Comparison of ENCODE assay signal across 26 mouse cellular contexts in genomic region chr11:53618619-53619198, GRCm38 (mm10). TPM values are rescaled to one million over a fixed set of nuclear protein-coding genes. Genes with fewer than 3 reads are reported as not detected.
"Had no signal": no experiment of that assay in that cellular context is flagged by ENCODE, and none has a peak within 500 bp of the region (broad histone marks: within the 10 kb centered on the region; RNA-seq: fewer than 3 reads in every experiment).

Gene Il4 (minus strand): TSS chr11:53618669.

- H3K4me2 ChIP-seq: lung, embryonic 15.5 days; midbrain, embryonic 13.5 days; neural tube, embryonic 13.5 days had no signal

- H3K9ac ChIP-seq: liver, embryonic 13.5 days; lung, embryonic 15.5 days; midbrain, embryonic 13.5 days; neural tube, embryonic 13.5 days had no signal

- H3K27ac ChIP-seq: kidney, postnatal 0 days; left cerebral cortex, adult 2 months; lung, embryonic 15.5 days; midbrain, embryonic 10.5 days; midbrain, embryonic 13.5 days; neural tube, embryonic 13.5 days; stomach, postnatal 0 days had no signal

- H3K27me3 ChIP-seq: liver, embryonic 13.5 days; lung, embryonic 15.5 days; megakaryocyte, embryonic 14.5 days; midbrain, embryonic 13.5 days; neural tube, embryonic 13.5 days had no signal

- H3K4me1 ChIP-seq: lung, embryonic 15.5 days; midbrain, embryonic 13.5 days; neural tube, embryonic 13.5 days had no signal

- H3K9me3 ChIP-seq: liver, embryonic 13.5 days; lung, embryonic 15.5 days; midbrain, embryonic 10.5 days; midbrain, embryonic 13.5 days; neural tube, embryonic 13.5 days had no signal

- ATAC-seq: intestine, postnatal 0 days; midbrain, embryonic 13.5 days had no signal

- DNase-seq: kidney, adult 2 months; kidney, postnatal 25 days; layer of hippocampus, postnatal 36 days; lung, adult 18-20 months; lung, postnatal 10 days; lung, postnatal 36 days; right cerebral cortex, adult 18-20 months; right cerebral cortex, postnatal 14 days; right cerebral cortex, postnatal 4 days; thymus, postnatal 25 days had no signal

- H3K4me3 ChIP-seq: left cerebral cortex, adult 2 months; liver, embryonic 13.5 days; lung, embryonic 15.5 days; midbrain, embryonic 10.5 days; midbrain, embryonic 13.5 days; myocyte; neural tube, embryonic 13.5 days had no signal

- H3K36me3 ChIP-seq: liver, embryonic 13.5 days; lung, embryonic 15.5 days; midbrain, embryonic 10.5 days; midbrain, embryonic 13.5 days; neural tube, embryonic 13.5 days had no signal

RNA-seq across cellular contexts. Expression of gene Il4, which starts in this region (rescaled TPM):
- total RNA-seq: layer of hippocampus, adult 8-10 months; layer of hippocampus, postnatal 10 days; layer of hippocampus, postnatal 36 days; left cerebral cortex, adult 2 months; left cerebral cortex, postnatal 10 days; left cerebral cortex, postnatal 36 days had no signal
- polyA plus RNA-seq: kidney, adult 2 months; large intestine, adult 2 months had no signal
